Mouse (Mus musculus) olfactory bulb, adult 2 months (tissue): Measurements from ENCODE around the gene Psg19. TPM values are rescaled to one million over a fixed set of nuclear protein-coding genes. Genes with fewer than 3 reads are reported as not detected.
"Not testable (repeated sequence)": the region's sequence is repeated elsewhere in the genome, so short reads cannot be mapped to it uniquely, and the experiment has no call there.

Source experiments
- H3K27ac ChIP-seq: fragments of 200-500 bp; 2 replicates; pipeline ENCODE4 v1.5.1; 2012; ENCODE audit warnings: low read depth, low read length; ENCODE audit not compliant: insufficient read depth
- H3K4me1 ChIP-seq: fragments of 200-500 bp; 2 replicates; pipeline ENCODE4 v1.6.1; 2012; ENCODE audit warnings: low read length; ENCODE audit not compliant: control insufficient read depth, insufficient read depth
- H3K4me3 ChIP-seq: fragments of 200-500 bp; 2 replicates; pipeline ENCODE4 v1.5.1; 2012; ENCODE audit warnings: mild to moderate bottlenecking, low read depth, low read length, moderate library complexity; ENCODE audit not compliant: insufficient read depth
- CTCF ChIP-seq: fragments of 200-500 bp; IDR thresholded peaks from 2 replicates; pipeline ENCODE4 v1.5.1; 2012; ENCODE audit warnings: low read depth, mild to moderate bottlenecking, low read length, moderate library complexity; ENCODE audit not compliant: insufficient read depth
- POLR2A ChIP-seq: fragments of 200-500 bp; IDR thresholded peaks from 2 replicates; pipeline ENCODE4 v1.6.1; 2012; ENCODE audit warnings: mild to moderate bottlenecking, low read depth, low read length, moderate library complexity; ENCODE audit not compliant: insufficient read depth
- WGBS: fragments of 180-500 bp; shearing (Covaris S2); methylation state at CpG from one replicate; pipeline ENCODE4 v1.1.7; 2018; 5-methylcytosine and 5-hydroxymethylcytosine counted together
- polyA plus RNA-seq: library from polyadenylated mRNA; stranded (reverse); fragments of >200 nt; gene quantifications from 2 replicates; pipeline ENCODE4 v1.2.4, GENCODE M21; 2012; ENCODE audit warnings: low replicate concordance; ENCODE audit not compliant: missing spikeins, insufficient read depth, insufficient read length

The Psg19 gene
- polyA plus RNA-seq, 1 experiment = not detected

GRCm38 (mm10) chr7:18821507-18821906 lies 23.2 kb upstream of the Psg19 start, which contains the start of gene Psg17:
TSS of gene Psg17 (minus strand) at chr7:18821607.
- no peak within 1 kb of the TSS for H3K4me3 ChIP-seq
- no peak within 1 kb of the TSS for H3K27ac ChIP-seq
- no peaks in the 10 kb centered on the region for H3K4me1 ChIP-seq
- TF ChIP-seq CTCF (no peak), POLR2A (no peak)
- WGBS = 75% methylated on average over 3 of the region's 3 CpGs

- Histone ChIP-seq H3K4me1 (no peaks in the 10 kb centered on the region), H3K4me3 (no peak overlapping the region), H3K27ac (no peak overlapping the region)
- 80% methylated on average over 9 of the region's 9 CpGs for WGBS
- no peak for TF ChIP-seq CTCF
- no peak for TF ChIP-seq POLR2A
Observed at GRCm38 (mm10) chr7:18818301-18818700, 20.0 kb upstream of the Psg19 start.

GRCm38 (mm10) chr7:18803526-18803925 lies 5.2 kb upstream of the Psg19 start:
- TF ChIP-seq POLR2A (no peak), CTCF (no peak)
- Histone ChIP-seq H3K27ac (no peak overlapping the region), H3K4me3 (no peak overlapping the region), H3K4me1 (no peaks in the 10 kb centered on the region)

GRCm38 (mm10) chr7:18799129-18799528 lies 809 bp upstream of the Psg19 start:
- TF ChIP-seq CTCF (no peak), POLR2A (no peak)
- H3K27ac ChIP-seq = no peak overlapping the region
- no peak overlapping the region for H3K4me3 ChIP-seq
- 49% methylated on average over 3 of the region's 3 CpGs for WGBS
- H3K4me1 ChIP-seq = no peaks in the 10 kb centered on the region

GRCm38 (mm10) chr7:18790671-18791070 lies 7.6 kb downstream of the Psg19 start:
- H3K27ac ChIP-seq, H3K4me1 ChIP-seq, H3K4me3 ChIP-seq: not testable (repeated sequence)

GRCm38 (mm10) chr7:18781301-18781700 lies 17.0 kb downstream of the Psg19 start:
- H3K4me3 ChIP-seq, H3K4me1 ChIP-seq, H3K27ac ChIP-seq: not testable (repeated sequence)
- WGBS = 40% methylated on average over 2 of the region's 2 CpGs

GRCm38 (mm10) chr7:18779337-18779781 lies 19.0 kb downstream of the Psg19 start:
- TF ChIP-seq CTCF (no peak), POLR2A (no peak)
- H3K4me3 ChIP-seq = no peak overlapping the region
- H3K27ac ChIP-seq = no peak overlapping the region
- H3K4me1 ChIP-seq = no peaks in the 10 kb centered on the region

- not testable (repeated sequence) for H3K4me1 ChIP-seq, H3K27ac ChIP-seq, H3K4me3 ChIP-seq
- WGBS = 50% methylated on average over 1 of the region's 2 CpGs
Observed at GRCm38 (mm10) chr7:18762885-18763284, 35.4 kb downstream of the Psg19 start.

GRCm38 (mm10) chr7:18760152-18760551 lies 38.2 kb downstream of the Psg19 start:
- not testable (repeated sequence) for H3K4me1 ChIP-seq, H3K4me3 ChIP-seq, H3K27ac ChIP-seq
- 94% methylated on average over 7 of the region's 7 CpGs for WGBS

- H3K27ac ChIP-seq, H3K4me3 ChIP-seq, H3K4me1 ChIP-seq: not testable (repeated sequence)
- WGBS = 43% methylated on average over 12 of the region's 13 CpGs
Observed at GRCm38 (mm10) chr7:18749896-18750477, 48.3 kb downstream of the Psg19 start.
